Mouse (Mus musculus) right cerebral cortex, postnatal 14 days (tissue): Measurements from ENCODE around the gene Pde10a.

Source experiments
- DNase-seq: peaks from one replicate; pipeline ENCODE4 v3.0.0; 2022

The Pde10a gene

GRCm38 (mm10) chr17:8525225-8525721, at the start of gene Pde10a:
Pde10a (plus strand) TSS chr17:8525372.
- DNase-seq, result no peak

- DNase-seq, result no peak
Measured at GRCm38 (mm10) chr17:8478554-8478953, 46.6 kb upstream of the Pde10a start.

- DNase-seq, result no peak
Measured at GRCm38 (mm10) chr17:8479493-8480128, 45.6 kb upstream of the Pde10a start.

- DNase-seq, result no peak
Measured at GRCm38 (mm10) chr17:8481797-8482196, 43.4 kb upstream of the Pde10a start.

- DNase-seq, result no peak
Measured at GRCm38 (mm10) chr17:8482876-8483275, 42.3 kb upstream of the Pde10a start.

GRCm38 (mm10) chr17:8484246-8484645, 40.9 kb upstream of the Pde10a start:
- DNase-seq, result no peak

GRCm38 (mm10) chr17:8485146-8485545, 40.0 kb upstream of the Pde10a start:
- DNase-seq, result no peak

- peak; percentile 85 for DNase-seq
Measured at GRCm38 (mm10) chr17:8487824-8488223, 37.3 kb upstream of the Pde10a start.

- peak; percentile 20 for DNase-seq
Measured at GRCm38 (mm10) chr17:8490971-8491370, 34.2 kb upstream of the Pde10a start.

- DNase-seq, result no peak
Measured at GRCm38 (mm10) chr17:8493461-8493860, 31.7 kb upstream of the Pde10a start.

- DNase-seq, result no peak
Measured at GRCm38 (mm10) chr17:8498151-8498550, 27.0 kb upstream of the Pde10a start.

- DNase-seq, result no peak
Measured at GRCm38 (mm10) chr17:8498655-8499054, 26.5 kb upstream of the Pde10a start.

GRCm38 (mm10) chr17:8499564-8500117, 25.5 kb upstream of the Pde10a start:
- DNase-seq, result no peak

GRCm38 (mm10) chr17:8504381-8504780, 20.8 kb upstream of the Pde10a start:
- DNase-seq, result no peak

- DNase-seq, result peak; percentile 87
Measured at GRCm38 (mm10) chr17:8505669-8506426, 19.3 kb upstream of the Pde10a start.

GRCm38 (mm10) chr17:8506726-8507125, 18.4 kb upstream of the Pde10a start:
- DNase-seq, result peak; percentile 15

GRCm38 (mm10) chr17:8507654-8508053, 17.5 kb upstream of the Pde10a start:
- DNase-seq, result no peak

GRCm38 (mm10) chr17:8508305-8509141, 16.6 kb upstream of the Pde10a start:
- peak; percentile 89 for DNase-seq

GRCm38 (mm10) chr17:8516006-8516405, 9.2 kb upstream of the Pde10a start:
- DNase-seq, result no peak

GRCm38 (mm10) chr17:8523986-8524385, 1.2 kb upstream of the Pde10a start:
- DNase-seq, result no peak

- peak; percentile 90 for DNase-seq
Measured at GRCm38 (mm10) chr17:8524387-8525165, 596 bp upstream of the Pde10a start.
